Mouse (Mus musculus): ENCODE data around the gene Zcchc18.

- TF ChIP-seq E2F4 (IDR thresholded peaks at IDR 0.05; ENCODE audit: insufficient replicate concordance, low read depth, low read length): no peak
- TF ChIP-seq RCOR1 (conservative IDR thresholded peaks at IDR 0.05; ENCODE audit: low read depth, low read length): no peak
- TF ChIP-seq POLR2A (IDR thresholded peaks at IDR 0.05; ENCODE audit: low read depth, low read length): no peak
- TF ChIP-seq CTCF (conservative IDR thresholded peaks at IDR 0.05 in 1 of 2, IDR thresholded peaks at IDR 0.05 in 1 of 2; ENCODE audit: low read depth in 2 of 2, low read length in 2 of 2): peak; percentile 23 to 83; a peak in 3 of 4 replicates
Measured at GRCm38 (mm10) chrX:137015099-137015709, 22.2 kb downstream of the Zcchc18 start.
